Mouse (Mus musculus) stomach, postnatal 0 days (tissue): ENCODE results near the gene Fam234b.

Experiments
- CTCF ChIP-seq: IDR thresholded peaks from 2 replicates; pipeline ENCODE4 v1.5.1; 2016; ENCODE audit warnings: antibody characterized with exemption, low read depth, mild to moderate bottlenecking, moderate library complexity
- EP300 ChIP-seq: optimal IDR thresholded peaks from 2 replicates; pipeline ENCODE3; 2016; ENCODE audit warnings: antibody characterized with exemption

DNA sequence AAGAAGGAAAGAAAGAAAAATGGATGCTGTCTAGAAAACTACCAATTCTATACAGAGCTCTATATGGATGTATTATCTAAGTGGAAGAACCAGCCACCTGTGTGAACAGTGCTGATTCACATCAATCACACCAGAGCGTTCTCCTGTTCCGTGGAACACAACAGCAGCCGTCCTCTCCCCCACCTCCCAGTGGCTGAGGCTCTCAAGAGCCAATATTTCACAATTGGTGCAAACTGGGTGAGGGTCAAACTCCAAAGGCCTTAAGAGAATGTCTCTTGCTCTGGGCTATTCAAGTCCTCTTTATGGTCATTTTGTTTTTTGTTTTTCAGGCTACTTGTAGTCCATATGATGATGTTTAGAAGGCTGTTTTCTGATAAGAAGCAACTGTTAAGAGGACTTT, 32.6 kb upstream of the Fam234b start:
- TF ChIP-seq CTCF (no peak), EP300 (no peak)
